ENCODE assay signal across 8 mouse cellular contexts in the genomic region with DNA sequence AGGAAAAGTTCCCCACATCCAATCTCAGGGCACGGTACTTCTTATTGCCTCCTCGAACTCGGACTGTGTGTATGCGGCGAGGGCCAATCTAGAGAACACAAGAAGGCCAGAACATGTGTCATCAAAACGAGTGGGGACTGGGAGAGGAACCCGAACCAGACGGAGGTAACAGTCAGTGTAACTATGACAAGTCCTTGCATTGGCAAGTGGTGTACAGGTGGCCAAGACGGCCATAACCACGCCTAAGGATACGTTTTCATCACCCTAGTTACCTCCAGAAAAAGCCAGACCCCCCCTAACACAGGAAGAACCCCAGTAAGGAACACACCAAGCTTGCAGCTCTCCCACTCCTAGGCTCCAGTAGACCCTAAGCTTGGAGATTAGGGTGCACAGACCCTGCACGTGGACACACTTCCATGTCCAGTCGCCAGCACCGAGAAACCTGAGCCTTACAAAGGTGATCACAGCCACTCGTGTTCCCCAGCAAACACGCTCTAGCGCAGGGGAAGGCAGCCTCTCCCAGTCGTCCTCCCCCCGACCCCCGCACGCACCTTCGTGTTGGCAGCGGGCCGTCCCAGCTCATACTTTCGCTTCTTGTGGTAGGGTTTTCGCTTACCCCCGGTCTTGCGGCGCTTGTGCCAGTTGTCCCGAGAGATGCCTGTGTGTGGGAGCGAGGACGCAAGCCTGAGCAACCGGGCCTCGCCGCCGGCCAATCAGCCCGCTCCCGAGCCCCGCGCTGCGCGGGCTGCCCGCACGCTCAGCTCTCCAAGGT. TPM values are rescaled to one million over a fixed set of nuclear protein-coding genes. Genes with fewer than 3 reads are reported as not detected.
DNase-seq lines count a peak whose midpoint lies in the region; ATAC-seq and TF ChIP-seq lines count a peak whose summit lies in the region.

No protein-coding gene starts in this region.

- H3K36me3 ChIP-seq in kidney, embryonic 16.5 days (ENCODE audit: insufficient read depth, low read length): peaks cover 53% of the 10 kb centered on the region
- peaks cover 53% of the 10 kb centered on the region for H3K36me3 ChIP-seq in forebrain, embryonic 14.5 days (ENCODE audit: control insufficient read depth, insufficient read depth, low read length)
- peaks cover 61% of the 10 kb centered on the region for H3K36me3 ChIP-seq in liver, embryonic 15.5 days (replicated peaks)

- peak overlapping the region; percentile 62 for H3K4me2 ChIP-seq in kidney, embryonic 16.5 days (replicated peaks; ENCODE audit: low read depth, low read length)
- peak overlapping the region; percentile 89 for H3K4me2 ChIP-seq in forebrain, embryonic 14.5 days (ENCODE audit: low read length)
- peak overlapping the region; percentile 86 for H3K4me2 ChIP-seq in liver, embryonic 15.5 days

- CTCF ChIA-PET in Patski (lab: Charles Lee): interaction anchor here (0.9 to 4.0 kb wide), 3 partner anchors 9 to 23 kb away, joined by 3 to 13 read pairs (median 3); no protein-coding TSS in a partner anchor

- H3K4me3 ChIP-seq in kidney, embryonic 16.5 days (ENCODE audit: low read length): peak overlapping the region; percentile 85
- H3K4me3 ChIP-seq in forebrain, embryonic 14.5 days (ENCODE audit: low read depth, low read length): peak overlapping the region; percentile 97
- peak overlapping the region; percentile 96 for H3K4me3 ChIP-seq in liver, embryonic 15.5 days (replicated peaks)

- in situ Hi-C loops in Patski (cut with MboI; ENCODE audit: low pct_unique_long_range_greater_than_20kb): no loop called here

- peak overlapping the region; percentile 92 for H3K27ac ChIP-seq in kidney, embryonic 16.5 days (ENCODE audit: low read length)
- H3K27ac ChIP-seq in forebrain, embryonic 14.5 days (ENCODE audit: low read depth, low read length): peak overlapping the region; percentile 94
- H3K27ac ChIP-seq in liver, embryonic 15.5 days (replicated peaks): peak overlapping the region; percentile 76

- POLR2A ChIA-PET in Patski (lab: Charles Lee): interaction anchor here (1.1 to 1.9 kb wide), 6 partner anchors 9 to 26 kb away, joined by 3 to 6 read pairs (median 4); no protein-coding TSS in a partner anchor

- WGBS in kidney, embryonic 16.5 days: 1% methylated on average over 40 of the region's 44 CpGs
- under 1% methylated on average over 44 of the region's 44 CpGs for WGBS in forebrain, embryonic 14.5 days
- under 1% methylated on average over 44 of the region's 44 CpGs for WGBS in liver, embryonic 15.5 days (ENCODE audit: insufficient replicate concordance)

- DNase-seq in kidney, adult 18-20 months: no peak
- DNase-seq in Patski (ENCODE audit: low read depth, low spot score): no peak
- DNase-seq in forebrain, embryonic 14.5 days (ENCODE audit: low spot score): no peak
- no peak for DNase-seq in embryo, embryonic 10.5 days (ENCODE audit: low spot score)
- DNase-seq in layer of hippocampus, adult 18-20 months (ENCODE audit: low spot score in 2 of 2): no peak
- no peak for DNase-seq in frontal cortex, postnatal 25 days (ENCODE audit: low spot score in 2 of 2)

- no peaks in the 10 kb centered on the region for H3K27me3 ChIP-seq in kidney, embryonic 16.5 days (ENCODE audit: insufficient read depth, low read length)
- H3K27me3 ChIP-seq in Patski: no peaks in the 10 kb centered on the region
- no peaks in the 10 kb centered on the region for H3K27me3 ChIP-seq in forebrain, embryonic 14.5 days (replicated peaks; ENCODE audit: control insufficient read depth, insufficient read depth, low read length)
- H3K27me3 ChIP-seq in liver, embryonic 15.5 days: no peaks in the 10 kb centered on the region

- no peaks in the 10 kb centered on the region for H3K9me3 ChIP-seq in kidney, embryonic 16.5 days (ENCODE audit: low read length)
- H3K9me3 ChIP-seq in forebrain, embryonic 14.5 days (replicated peaks; ENCODE audit: control insufficient read depth, low read length): no peaks in the 10 kb centered on the region
- no peaks in the 10 kb centered on the region for H3K9me3 ChIP-seq in liver, embryonic 15.5 days (replicated peaks)

- H3K4me1 ChIP-seq in kidney, embryonic 16.5 days (ENCODE audit: insufficient read depth, low read length): peaks cover 16% of the 10 kb centered on the region
- H3K4me1 ChIP-seq in forebrain, embryonic 14.5 days (ENCODE audit: control insufficient read depth, insufficient read depth, low read length): no peaks in the 10 kb centered on the region
- peaks cover 39% of the 10 kb centered on the region for H3K4me1 ChIP-seq in liver, embryonic 15.5 days (replicated peaks)

- TF ChIP-seq CTCF in Patski (IDR thresholded peaks at IDR 0.05): no peak

- ATAC-seq in kidney, embryonic 16.5 days (ENCODE audit: low FRiP score, low TSS enrichment): peak; percentile 6; the same call in 1 of the 2 replicates
- ATAC-seq in Patski: peak; percentile 22
- peak; percentile 1; the same call in 1 of the 2 replicates for ATAC-seq in forebrain, embryonic 14.5 days
- ATAC-seq in liver, embryonic 15.5 days (ENCODE audit: insufficient read depth): no peak

- peak overlapping the region; percentile 99 for H3K9ac ChIP-seq in kidney, embryonic 16.5 days (replicated peaks; ENCODE audit: low read length)
- H3K9ac ChIP-seq in forebrain, embryonic 14.5 days (ENCODE audit: low read length): peak overlapping the region; percentile 97
- peak overlapping the region; percentile 93 for H3K9ac ChIP-seq in liver, embryonic 15.5 days

RNA-seq across cellular contexts. Expression of a gene that starts 0.8 kb away (rescaled TPM):
- polyA plus RNA-seq in kidney, embryonic 16.5 days (2015; fragmentation: Nextera tagmentation; extraction: Ambion mirVana): 746 and 795 TPM in 2 replicates
- polyA plus RNA-seq in Patski (2021): 289 TPM
- 621 and 797 TPM in 2 replicates for polyA plus RNA-seq in forebrain, embryonic 14.5 days (2014; fragmentation: Nextera tagmentation; extraction: Ambion mirVana)
- polyA plus RNA-seq in liver, embryonic 15.5 days (2015; fragmentation: Nextera tagmentation; extraction: Ambion mirVana): 536 and 611 TPM in 2 replicates
- 100 to 1,000 TPM; 576 to 601 TPM for total RNA-seq in layer of hippocampus, adult 18-20 months (2021)

RNA-seq across cellular contexts. Expression of a gene that starts 21.4 kb away (rescaled TPM):
- 3.1 and 3.7 TPM in 2 replicates for polyA plus RNA-seq in kidney, embryonic 16.5 days (2015; fragmentation: Nextera tagmentation; extraction: Ambion mirVana)
- polyA plus RNA-seq in Patski (2021): 9.7 TPM
- 7.0 and 7.1 TPM in 2 replicates for polyA plus RNA-seq in forebrain, embryonic 14.5 days (2014; fragmentation: Nextera tagmentation; extraction: Ambion mirVana)
- polyA plus RNA-seq in liver, embryonic 15.5 days (2015; fragmentation: Nextera tagmentation; extraction: Ambion mirVana): 2.5 and 3.2 TPM in 2 replicates
- total RNA-seq in layer of hippocampus, adult 18-20 months (2021): 1 to 10 TPM; 8.7 to 9.2 TPM

RNA-seq across cellular contexts. Expression of a gene that starts 27.2 kb away (rescaled TPM):
- polyA plus RNA-seq in kidney, embryonic 16.5 days (2015; fragmentation: Nextera tagmentation; extraction: Ambion mirVana): 71.8 and 75.6 TPM in 2 replicates
- polyA plus RNA-seq in Patski (2021): 26.4 TPM
- 38.5 and 38.6 TPM in 2 replicates for polyA plus RNA-seq in forebrain, embryonic 14.5 days (2014; fragmentation: Nextera tagmentation; extraction: Ambion mirVana)
- polyA plus RNA-seq in liver, embryonic 15.5 days (2015; fragmentation: Nextera tagmentation; extraction: Ambion mirVana): 27.5 and 29.8 TPM in 2 replicates
- under 1 TPM in 1 of 2 experiments, not detected in 1; 0.35 TPM for total RNA-seq in layer of hippocampus, adult 18-20 months (2021)

RNA-seq across cellular contexts. Expression of a gene that starts 28.6 kb away (rescaled TPM):
- polyA plus RNA-seq in kidney, embryonic 16.5 days (2015; fragmentation: Nextera tagmentation; extraction: Ambion mirVana): not detected in 2 replicates
- 0.21 TPM for polyA plus RNA-seq in Patski (2021)
- polyA plus RNA-seq in forebrain, embryonic 14.5 days (2014; fragmentation: Nextera tagmentation; extraction: Ambion mirVana): 0.25 and 0.32 TPM in 2 replicates
- polyA plus RNA-seq in liver, embryonic 15.5 days (2015; fragmentation: Nextera tagmentation; extraction: Ambion mirVana): 0.12 TPM in 1 of 2 replicates, not detected in the other
- total RNA-seq in layer of hippocampus, adult 18-20 months (2021): 1 to 10 TPM in 1 of 2 experiments, under 1 TPM in 1; 0.46 to 1.1 TPM

RNA-seq across cellular contexts. Expression of a gene that starts 29.7 kb away (rescaled TPM):
- polyA plus RNA-seq in kidney, embryonic 16.5 days (2015; fragmentation: Nextera tagmentation; extraction: Ambion mirVana): 5.1 and 5.3 TPM in 2 replicates
- 37.2 TPM for polyA plus RNA-seq in Patski (2021)
- 2.2 and 2.5 TPM in 2 replicates for polyA plus RNA-seq in forebrain, embryonic 14.5 days (2014; fragmentation: Nextera tagmentation; extraction: Ambion mirVana)
- polyA plus RNA-seq in liver, embryonic 15.5 days (2015; fragmentation: Nextera tagmentation; extraction: Ambion mirVana): 2.9 and 3.2 TPM in 2 replicates
- 10 to 100 TPM; 13.9 to 16.9 TPM for total RNA-seq in layer of hippocampus, adult 18-20 months (2021)
